9 mouse cellular contexts compared by ENCODE assay signal in genomic region chr1:134725276-134725675, GRCm38 (mm10).
DNase-seq lines count a peak whose midpoint lies in the region; ATAC-seq and TF ChIP-seq lines count a peak whose summit lies in the region.
"Had no signal": no experiment of that assay in that cellular context is flagged by ENCODE, and none has a peak within 500 bp of the region (broad histone marks: within the 10 kb centered on the region; RNA-seq: fewer than 3 reads in every experiment).

No protein-coding gene starts in this region.

- H3K27me3 ChIP-seq in liver, embryonic 11.5 days (replicated peaks; ENCODE audit: control insufficient read depth, insufficient read depth, low read length) = no peaks in the 10 kb centered on the region
- H3K27me3 ChIP-seq: neural tube, embryonic 13.5 days had no signal

- peak; percentile 54 for DNase-seq in kidney, adult 18-20 months
- no peak for DNase-seq in kidney, adult 11 months
- peak; percentile 18 for DNase-seq in CD4-positive helper T cell, adult 2 months (ENCODE audit: low read depth, low spot score)
- peak; percentile 62 for DNase-seq in gastrocnemius, postnatal 14 days
- no peak for DNase-seq in liver, embryonic 11.5 days (ENCODE audit: low spot score)
- peak; percentile 29 for DNase-seq in telencephalon, adult 2 months (ENCODE audit: low read depth, low spot score)
- no peak for DNase-seq in ovary, adult 18-20 months (ENCODE audit: low spot score)

- H3K36me3 ChIP-seq in liver, embryonic 11.5 days (ENCODE audit: control insufficient read depth, insufficient read depth, low read length) = no peaks in the 10 kb centered on the region
- H3K36me3 ChIP-seq: neural tube, embryonic 13.5 days had no signal

- H3K27ac ChIP-seq in bone marrow, adult 2 months (ENCODE audit: control insufficient read depth, insufficient read depth, low read depth, low read length, poor library complexity) = no peak overlapping the region
- H3K27ac ChIP-seq in liver, embryonic 11.5 days (ENCODE audit: low read depth, low read length) = no peak overlapping the region
- H3K27ac ChIP-seq: neural tube, embryonic 13.5 days had no signal

- H3K9me3 ChIP-seq in liver, embryonic 11.5 days (ENCODE audit: control insufficient read depth, low read length) = no peaks in the 10 kb centered on the region
- H3K9me3 ChIP-seq: neural tube, embryonic 13.5 days had no signal

- ATAC-seq in liver, embryonic 11.5 days (replicated peaks; ENCODE audit: low FRiP score) = peak; percentile 67; the same call in 1 of the 2 replicates

- TF ChIP-seq CTCF in bone marrow, adult 2 months (IDR thresholded peaks at IDR 0.05; ENCODE audit: control insufficient read depth, insufficient read depth, low read length) = peak; percentile 54; the same call in 1 of the 2 replicates

- 26% methylated on average over 5 of the region's 5 CpGs for WGBS in bone marrow, adult 2 months
- WGBS in liver, embryonic 11.5 days = 33% methylated on average over 5 of the region's 5 CpGs

- H3K4me3 ChIP-seq in bone marrow, adult 2 months (replicated peaks; ENCODE audit: control insufficient read depth, low read depth, low read length) = no peak overlapping the region
- no peak overlapping the region for H3K4me3 ChIP-seq in liver, embryonic 11.5 days (ENCODE audit: low read depth, low read length)
- H3K4me3 ChIP-seq: neural tube, embryonic 13.5 days had no signal

- no peak overlapping the region for H3K4me2 ChIP-seq in liver, embryonic 11.5 days
- H3K4me2 ChIP-seq: neural tube, embryonic 13.5 days had no signal

- no peak for TF ChIP-seq POLR2A in bone marrow, adult 2 months (IDR thresholded peaks at IDR 0.05; ENCODE audit: borderline replicate concordance, control insufficient read depth, low read depth, low read length)

- H3K4me1 ChIP-seq in bone marrow, adult 2 months (ENCODE audit: control insufficient read depth, insufficient read depth, low read length) = no peaks in the 10 kb centered on the region
- no peaks in the 10 kb centered on the region for H3K4me1 ChIP-seq in liver, embryonic 11.5 days (replicated peaks; ENCODE audit: control insufficient read depth, insufficient read depth, low read length)

- H3K9ac ChIP-seq in liver, embryonic 11.5 days (ENCODE audit: low read depth, low read length) = no peak overlapping the region
- H3K9ac ChIP-seq: neural tube, embryonic 13.5 days had no signal

- intact Hi-C loops in gastrocnemius, postnatal 14 days (cut with DNase I; ENCODE audit: low total_unique reads) = loop anchor here (5.0 kb wide), 1 partner anchor 112 kb away; no protein-coding TSS in a partner anchor

Comparison
In these comparisons a context has a peak if more than half of its experiments do, and no peak if none do; other contexts are left out.
1. DNase-seq: peak in kidney, adult 18-20 months (single experiment), CD4-positive helper T cell, adult 2 months (single experiment), gastrocnemius, postnatal 14 days (single experiment) and telencephalon, adult 2 months (single experiment); none in kidney, adult 11 months (single experiment), liver, embryonic 11.5 days (single experiment) and ovary, adult 18-20 months (single experiment).